Mouse (Mus musculus): ENCODE measurements around the gene Sh3d21. TPM values are rescaled to one million over a fixed set of nuclear protein-coding genes. Genes with fewer than 3 reads are reported as not detected.

Sh3d21 gene
- total and polyA plus RNA-seq, 2 experiments from 2014 or later = 1.7 to 2.1 TPM

DNA sequence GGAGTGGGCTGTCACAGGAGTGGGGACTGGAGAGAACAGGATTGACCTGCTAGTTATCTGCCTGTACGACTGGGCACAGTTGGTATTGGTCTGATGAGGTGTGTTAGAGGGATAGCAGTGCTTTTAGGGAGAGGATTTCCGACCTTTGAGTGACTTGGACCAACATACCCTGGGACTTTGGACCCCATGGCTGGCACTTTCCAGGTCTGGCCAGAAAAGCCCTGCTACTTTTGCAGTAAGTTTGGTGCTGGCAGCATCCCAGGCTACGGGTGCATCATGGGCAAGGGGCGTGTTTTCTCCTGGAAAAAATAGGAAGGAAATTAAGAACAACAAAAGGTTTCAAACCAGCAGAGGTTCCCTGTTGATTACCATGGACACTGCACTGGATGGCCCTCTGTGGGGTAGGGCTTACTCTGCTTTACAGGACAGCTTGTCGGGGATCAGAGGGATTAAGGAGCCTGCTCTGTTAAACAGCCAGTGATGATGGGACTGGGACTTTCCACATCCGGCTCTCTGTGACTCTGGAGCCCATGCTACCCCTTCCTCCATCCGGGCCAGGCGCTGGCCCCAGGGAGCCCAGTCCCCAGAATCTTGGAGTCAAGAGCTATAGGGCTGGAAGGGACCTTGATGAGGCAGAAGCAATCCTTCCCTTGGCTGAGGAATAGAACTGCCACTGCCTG lies 55.1 kb downstream of the Sh3d21 start:
- WGBS = 27% methylated on average over 8 of the region's 8 CpGs
- no peak for TF ChIP-seq CTCF (IDR thresholded peaks at IDR 0.05; ENCODE audit: low read depth)
- H3K4me3 ChIP-seq (ENCODE audit: low read depth, low read length) = no peak overlapping the region
- no peaks in the 10 kb centered on the region for H3K27me3 ChIP-seq (ENCODE audit: insufficient read depth, low read length)
- H3K4me2 ChIP-seq (ENCODE audit: low read depth) = no peak overlapping the region
- peaks cover 27% of the 10 kb centered on the region for H3K4me1 ChIP-seq (ENCODE audit: insufficient read depth)
- H3K9me3 ChIP-seq (ENCODE audit: low read length) = no peaks in the 10 kb centered on the region
- ATAC-seq (no peak), DNase-seq (no peak)
- H3K27ac ChIP-seq (ENCODE audit: low read depth, low read length) = no peak overlapping the region
- no peak overlapping the region for H3K9ac ChIP-seq
- H3K36me3 ChIP-seq (ENCODE audit: insufficient read depth) = no peaks in the 10 kb centered on the region

DNA sequence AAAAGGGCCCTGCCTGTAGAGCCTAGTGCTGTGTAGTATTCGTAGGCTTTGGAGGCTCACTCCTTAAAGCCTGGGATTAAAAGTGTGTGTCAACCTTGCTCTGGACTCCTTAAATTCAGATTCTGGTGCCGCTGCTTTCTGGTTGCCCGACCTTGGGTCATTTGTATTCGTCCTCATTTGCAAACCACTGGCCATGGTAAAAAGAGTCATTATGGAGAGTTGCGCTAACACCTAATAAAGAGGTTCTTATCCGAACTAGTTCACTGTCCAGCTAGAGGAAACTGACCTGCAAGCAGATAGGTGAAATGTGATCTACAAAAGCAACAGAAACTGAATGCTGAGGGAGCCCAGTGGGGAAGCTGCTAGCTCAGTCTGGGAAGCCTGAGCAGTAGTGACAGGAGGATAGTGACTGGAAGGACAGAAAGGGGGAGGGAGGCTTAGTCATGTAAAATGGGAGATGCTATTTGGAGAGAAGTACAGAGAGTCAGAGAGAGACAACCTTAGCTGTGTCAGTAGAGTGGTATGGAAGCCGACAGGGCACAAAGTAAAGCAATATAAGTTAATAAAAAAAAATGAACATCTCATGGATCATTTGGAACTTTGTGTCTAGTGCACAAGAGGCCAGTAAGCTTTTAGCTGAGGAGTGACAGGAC lies 58.0 kb downstream of the Sh3d21 start:
- ATAC-seq (no peak), DNase-seq (no peak)
- Histone ChIP-seq H3K27ac (ENCODE audit: low read depth, low read length) (no peak overlapping the region), H3K27me3 (ENCODE audit: insufficient read depth, low read length) (no peaks in the 10 kb centered on the region), H3K4me3 (ENCODE audit: low read depth, low read length) (peak overlapping the region; percentile 93; the same call in 1 of the 2 replicates), H3K36me3 (ENCODE audit: insufficient read depth) (no peaks in the 10 kb centered on the region), H3K9ac (peak overlapping the region; percentile 15; the same call in 1 of the 2 replicates), H3K4me1 (ENCODE audit: insufficient read depth) (peaks cover 28% of the 10 kb centered on the region), H3K4me2 (ENCODE audit: low read depth) (peak overlapping the region; percentile 85), H3K9me3 (ENCODE audit: low read length) (no peaks in the 10 kb centered on the region)
- TF ChIP-seq CTCF (IDR thresholded peaks at IDR 0.05; ENCODE audit: low read depth) = no peak
- 51% methylated on average over 7 of the region's 7 CpGs for WGBS

DNA sequence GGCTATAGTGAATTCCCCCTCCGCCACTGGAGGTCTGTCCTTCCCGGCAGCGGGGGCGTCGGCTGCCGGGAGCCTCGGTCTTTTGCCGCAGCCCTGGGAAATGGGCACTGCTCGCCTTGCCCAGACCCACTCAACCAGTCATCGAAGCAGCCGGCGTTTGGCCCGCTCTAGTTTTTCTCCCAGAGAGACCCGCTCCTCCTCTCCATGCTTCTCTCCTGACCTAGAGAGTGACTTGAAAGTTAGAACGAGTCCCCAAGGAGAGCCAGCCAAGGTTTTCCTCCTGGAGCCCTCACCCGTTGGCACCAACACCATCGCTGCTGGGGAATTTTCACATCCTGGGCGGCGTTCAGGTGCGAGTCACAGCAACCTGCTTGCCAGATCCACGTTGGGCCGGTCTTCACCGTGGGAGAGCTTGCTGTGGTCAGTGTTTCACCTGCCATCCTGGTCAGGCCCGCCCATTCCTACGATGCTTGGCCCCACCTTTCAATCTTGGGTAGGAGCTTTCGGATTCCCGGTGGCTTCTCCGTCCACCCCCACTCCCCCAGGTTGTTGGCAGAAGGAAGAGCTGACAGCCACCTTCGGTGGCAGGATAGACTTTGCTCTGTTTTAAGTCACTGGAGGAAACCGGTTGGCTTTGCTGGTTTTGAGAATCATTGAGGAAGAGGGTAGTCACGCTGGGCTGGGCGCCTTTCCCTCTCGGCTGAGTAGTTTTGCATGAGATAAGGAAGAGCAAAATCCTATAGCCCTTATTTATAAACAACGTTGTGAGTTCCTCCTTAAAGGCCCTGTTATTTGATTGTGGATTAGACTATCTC lies 58.8 kb downstream of the Sh3d21 start:
- H3K27ac ChIP-seq (ENCODE audit: low read depth, low read length) = peak overlapping the region; percentile 78
- H3K4me1 ChIP-seq (ENCODE audit: insufficient read depth) = peaks cover 27% of the 10 kb centered on the region
- H3K9me3 ChIP-seq (ENCODE audit: low read length) = no peaks in the 10 kb centered on the region
- H3K4me2 ChIP-seq (ENCODE audit: low read depth) = peak overlapping the region; percentile 85
- H3K4me3 ChIP-seq (ENCODE audit: low read depth, low read length) = peak overlapping the region; percentile 93
- DNase-seq = peak; percentile 41
- no peak for TF ChIP-seq CTCF (IDR thresholded peaks at IDR 0.05; ENCODE audit: low read depth)
- no peaks in the 10 kb centered on the region for H3K36me3 ChIP-seq (ENCODE audit: insufficient read depth)
- ATAC-seq = peak; percentile 21
- 3% methylated on average over 34 of the region's 34 CpGs for WGBS
- no peaks in the 10 kb centered on the region for H3K27me3 ChIP-seq (ENCODE audit: insufficient read depth, low read length)
- H3K9ac ChIP-seq = peak overlapping the region; percentile 80

GRCm38 (mm10) chr4:126103590-126104068 lies 59.7 kb downstream of the Sh3d21 start, which contains the start of gene Stk40:
Gene Stk40, plus strand, starts transcription at chr4:126103957.
- Histone ChIP-seq H3K4me2 (ENCODE audit: low read depth) (peak within 1 kb of the TSS; percentile 85), H3K27ac (ENCODE audit: low read depth, low read length) (peak within 1 kb of the TSS; percentile 80), H3K36me3 (ENCODE audit: insufficient read depth) (no peaks in the 10 kb centered on the region), H3K9me3 (ENCODE audit: low read length) (no peaks in the 10 kb centered on the region), H3K4me3 (ENCODE audit: low read depth, low read length) (peak within 1 kb of the TSS; percentile 93), H3K9ac (peak within 1 kb of the TSS; percentile 80), H3K4me1 (ENCODE audit: insufficient read depth) (peaks cover 27% of the 10 kb centered on the region), H3K27me3 (ENCODE audit: insufficient read depth, low read length) (no peaks in the 10 kb centered on the region)
- peak; percentile 81 for TF ChIP-seq CTCF (IDR thresholded peaks at IDR 0.05; ENCODE audit: low read depth)
- ATAC-seq (peak; percentile 96), DNase-seq (peak; percentile 98)
- WGBS = under 1% methylated on average over 34 of the region's 34 CpGs

GRCm38 (mm10) chr4:126103057-126103581 lies 60.2 kb downstream of the Sh3d21 start:
- under 1% methylated on average over 15 of the region's 15 CpGs for WGBS
- Histone ChIP-seq H3K27ac (ENCODE audit: low read depth, low read length) (peak overlapping the region; percentile 80), H3K36me3 (ENCODE audit: insufficient read depth) (no peaks in the 10 kb centered on the region), H3K27me3 (ENCODE audit: insufficient read depth, low read length) (no peaks in the 10 kb centered on the region), H3K4me2 (ENCODE audit: low read depth) (peak overlapping the region; percentile 85), H3K4me3 (ENCODE audit: low read depth, low read length) (peak overlapping the region; percentile 93), H3K9me3 (ENCODE audit: low read length) (no peaks in the 10 kb centered on the region), H3K9ac (peak overlapping the region; percentile 47), H3K4me1 (ENCODE audit: insufficient read depth) (peaks cover 27% of the 10 kb centered on the region)
- ATAC-seq (peak; percentile 44), DNase-seq (peak; percentile 70)
- TF ChIP-seq CTCF (IDR thresholded peaks at IDR 0.05; ENCODE audit: low read depth) = no peak

- DNase-seq = no peak
- H3K9me3 ChIP-seq (ENCODE audit: low read length) = no peaks in the 10 kb centered on the region
- no peaks in the 10 kb centered on the region for H3K36me3 ChIP-seq (ENCODE audit: insufficient read depth)
- H3K9ac ChIP-seq = peak overlapping the region; percentile 47
- H3K4me3 ChIP-seq (ENCODE audit: low read depth, low read length) = no peak overlapping the region
- H3K27me3 ChIP-seq (ENCODE audit: insufficient read depth, low read length) = no peaks in the 10 kb centered on the region
- H3K27ac ChIP-seq (ENCODE audit: low read depth, low read length) = peak overlapping the region; percentile 80; the same call in 1 of the 2 replicates
- ATAC-seq = no peak
- no peak for TF ChIP-seq CTCF (IDR thresholded peaks at IDR 0.05; ENCODE audit: low read depth)
- WGBS = 36% methylated on average over 7 of the region's 7 CpGs
- peak overlapping the region; percentile 85 for H3K4me2 ChIP-seq (ENCODE audit: low read depth)
- H3K4me1 ChIP-seq (ENCODE audit: insufficient read depth) = peaks cover 27% of the 10 kb centered on the region
Measured at GRCm38 (mm10) chr4:126102061-126102841, 61.0 kb downstream of the Sh3d21 start.
